Mouse (Mus musculus) G1E (cell line): ENCODE data around the gene Slc44a4. TPM values are rescaled to one million over a fixed set of nuclear protein-coding genes. Genes with fewer than 3 reads are reported as not detected.
"Not testable (repeated sequence)": the region's sequence is repeated elsewhere in the genome, so short reads cannot be mapped to it uniquely, and the experiment has no call there.

Experiments used
- ATAC-seq: 2 replicates; pipeline ENCODE4 v1.8.0; 2016; ENCODE audit warnings: mild to moderate bottlenecking; ENCODE audit not compliant: insufficient number of reproducible peaks, poor library complexity, low FRiP score, severe bottlenecking; ENCODE audit errors: extremely low read depth
- DNase-seq: peaks from one replicate; pipeline ENCODE4 v3.0.0; 2012; ENCODE audit warnings: low spot score
- H3K27me3 ChIP-seq: 2 replicates; pipeline ENCODE4 v1.6.1; 2012; ENCODE audit warnings: mild to moderate bottlenecking, low read length, inconsistent platforms; ENCODE audit not compliant: insufficient read depth
- H3K36me3 ChIP-seq: replicated peaks from 2 replicates; pipeline ENCODE3; 2012; ENCODE audit warnings: mild to moderate bottlenecking, inconsistent platforms
- H3K4me1 ChIP-seq: 2 replicates; pipeline ENCODE4 v1.6.1; 2012; ENCODE audit warnings: low read depth, low read length, inconsistent platforms, mixed read lengths; ENCODE audit not compliant: insufficient read depth
- H3K4me3 ChIP-seq: 2 replicates; pipeline ENCODE4 v1.5.1; 2012; ENCODE audit warnings: low read depth, mild to moderate bottlenecking, inconsistent platforms, low read length, moderate library complexity, mixed read lengths
- H3K9me3 ChIP-seq: replicated peaks from 2 replicates; pipeline ENCODE4 v1.6.1; 2012; ENCODE audit warnings: inconsistent platforms
- CTCF ChIP-seq: IDR thresholded peaks from 2 replicates; pipeline ENCODE4 v1.5.1; 2012; ENCODE audit warnings: low read depth, low read length, inconsistent platforms, mixed read lengths
- GATA1 ChIP-seq: IDR thresholded peaks from 2 replicates; pipeline ENCODE4 v1.6.1; 2012; ENCODE audit warnings: borderline replicate concordance, low read length, inconsistent platforms, mixed read lengths
- GATA2 ChIP-seq: IDR thresholded peaks from 2 replicates; pipeline ENCODE4 v1.6.1; 2012; ENCODE audit warnings: low read depth, low read length, inconsistent platforms, borderline replicate concordance
- POLR2AphosphoS5 ChIP-seq: IDR thresholded peaks from 2 replicates; pipeline ENCODE4 v1.6.1; 2012; ENCODE audit warnings: low read depth, low read length, inconsistent platforms; ENCODE audit not compliant: insufficient replicate concordance
- TAL1 ChIP-seq: conservative IDR thresholded peaks from 2 replicates; pipeline ENCODE4 v1.6.1; 2012; ENCODE audit warnings: low read depth, low read length, inconsistent platforms, mixed read lengths
- polyA plus RNA-seq: library from polyadenylated mRNA; stranded (reverse); fragments of >175 nt; gene quantifications from 2 replicates; pipeline ENCODE4 v1.2.3, GENCODE M21; 2012
- total RNA-seq, 2 experiments: library from RNA; stranded (forward) in 1 of 2; stranded (reverse) in 1 of 2; fragments of 200-1000 nt in 1 of 2; fragments of >200 nt in 1 of 2; fragmentation: Nextera tagmentation in 1 of 2; gene quantifications; 2 replicates each; pipeline ENCODE4 v1.2.3; 2014 to 2017

Gene Slc44a4
- total and polyA plus RNA-seq, 3 experiments, result not detected

DNA sequence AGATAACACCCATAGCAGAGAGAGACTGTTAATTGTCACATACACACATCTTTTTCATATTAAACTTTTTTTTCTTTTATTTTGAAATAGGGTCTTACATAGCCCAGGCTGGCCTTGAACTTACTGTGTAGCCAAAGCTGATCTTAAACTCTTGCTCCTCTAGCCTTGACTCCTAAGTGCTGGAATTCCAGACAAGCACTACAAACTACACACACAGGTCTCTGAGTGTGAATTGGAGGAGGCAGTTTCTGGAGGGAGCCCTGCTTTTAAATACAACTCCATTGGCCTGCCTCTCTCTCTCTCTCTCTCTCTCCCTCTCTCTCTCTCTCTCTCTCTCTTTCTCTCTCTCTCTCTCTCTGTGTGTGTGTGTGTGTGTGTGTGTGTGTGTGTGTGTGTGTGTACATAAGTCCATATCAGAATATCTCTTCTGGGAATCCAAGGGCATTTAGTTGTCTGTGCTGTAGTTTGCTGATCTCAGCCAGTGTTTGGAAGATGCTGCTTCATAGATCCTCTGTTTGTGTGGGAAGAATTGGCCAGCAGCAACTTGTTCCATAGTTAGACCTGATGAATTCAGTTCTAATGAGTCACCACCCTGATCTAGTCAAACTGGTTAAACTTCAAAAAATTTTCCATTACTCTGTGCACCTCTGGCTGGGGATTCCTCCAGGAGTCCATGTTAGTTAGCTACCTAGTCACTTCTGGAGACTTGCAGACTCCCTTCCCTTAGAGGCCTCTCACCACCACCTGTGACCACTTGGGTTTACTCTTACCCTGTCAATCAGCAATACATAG lies 46.6 kb downstream of the Slc44a4 start:
- DNase-seq (no peak), ATAC-seq (no peak)
- Histone ChIP-seq H3K9me3 (peaks cover 14% of the 10 kb centered on the region), H3K4me1 (peaks cover 30% of the 10 kb centered on the region), H3K4me3 (no peak overlapping the region), H3K36me3 (no peaks in the 10 kb centered on the region), H3K27me3 (peaks cover 16% of the 10 kb centered on the region)
- TF ChIP-seq POLR2AphosphoS5, result no peak

DNA sequence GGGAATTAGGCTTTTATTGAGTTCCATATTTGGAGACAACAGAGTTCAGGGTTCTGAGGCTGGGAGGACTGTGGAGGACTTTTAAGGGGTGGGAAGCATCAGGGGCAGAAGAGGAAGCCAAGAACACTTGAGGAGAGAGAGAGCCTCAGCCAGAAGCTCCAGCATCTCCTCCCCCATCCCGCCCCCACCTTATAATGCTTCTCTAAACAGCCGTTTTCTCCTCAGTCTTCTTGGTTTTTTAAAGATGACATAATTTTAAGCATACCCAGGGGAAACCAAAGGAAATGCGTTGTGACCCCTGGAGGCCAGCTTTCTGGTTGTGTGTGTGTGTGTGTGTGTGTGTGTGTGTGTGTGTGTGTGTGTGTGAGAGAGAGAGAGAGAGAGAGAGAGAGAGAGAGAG lies 47.9 kb downstream of the Slc44a4 start:
- H3K27me3 ChIP-seq, result peaks cover 18% of the 10 kb centered on the region
- H3K4me3 ChIP-seq, result no peak overlapping the region
- DNase-seq, result no peak
- no peak for ATAC-seq
- TF ChIP-seq TAL1 (no peak), GATA1 (no peak), POLR2AphosphoS5 (no peak), GATA2 (no peak), CTCF (no peak)
- no peaks in the 10 kb centered on the region for H3K36me3 ChIP-seq
- peaks cover 14% of the 10 kb centered on the region for H3K9me3 ChIP-seq
- peaks cover 32% of the 10 kb centered on the region for H3K4me1 ChIP-seq

DNA sequence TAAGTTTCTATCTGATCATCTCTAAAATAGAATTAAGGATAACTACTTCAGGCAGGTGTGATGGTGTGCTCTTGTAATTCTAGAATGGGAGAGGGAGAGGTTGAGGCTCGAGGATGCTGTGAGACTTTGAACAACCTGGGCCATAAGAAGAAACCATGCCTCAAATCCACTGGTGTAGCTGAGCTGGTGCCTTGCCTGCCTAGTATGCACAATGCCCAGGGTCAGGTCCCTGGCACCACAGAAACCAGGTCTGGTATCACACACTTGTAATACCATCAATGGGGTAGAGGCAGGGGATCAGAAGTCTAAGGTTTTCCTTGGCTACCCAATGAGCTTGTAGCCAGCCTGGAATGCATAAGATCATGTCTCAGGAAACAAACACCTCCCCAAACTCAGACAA lies 48.6 kb downstream of the Slc44a4 start:
- DNase-seq (no peak), ATAC-seq (no peak)
- no peak for TF ChIP-seq POLR2AphosphoS5
- no peak for TF ChIP-seq GATA2
- TF ChIP-seq GATA1, result no peak
- no peak for TF ChIP-seq CTCF
- TF ChIP-seq TAL1, result no peak
- H3K9me3 ChIP-seq, result peaks cover 9% of the 10 kb centered on the region
- H3K27me3 ChIP-seq, result peaks cover 18% of the 10 kb centered on the region
- no peaks in the 10 kb centered on the region for H3K36me3 ChIP-seq
- H3K4me1 ChIP-seq, result peaks cover 32% of the 10 kb centered on the region
- no peak overlapping the region for H3K4me3 ChIP-seq

DNA sequence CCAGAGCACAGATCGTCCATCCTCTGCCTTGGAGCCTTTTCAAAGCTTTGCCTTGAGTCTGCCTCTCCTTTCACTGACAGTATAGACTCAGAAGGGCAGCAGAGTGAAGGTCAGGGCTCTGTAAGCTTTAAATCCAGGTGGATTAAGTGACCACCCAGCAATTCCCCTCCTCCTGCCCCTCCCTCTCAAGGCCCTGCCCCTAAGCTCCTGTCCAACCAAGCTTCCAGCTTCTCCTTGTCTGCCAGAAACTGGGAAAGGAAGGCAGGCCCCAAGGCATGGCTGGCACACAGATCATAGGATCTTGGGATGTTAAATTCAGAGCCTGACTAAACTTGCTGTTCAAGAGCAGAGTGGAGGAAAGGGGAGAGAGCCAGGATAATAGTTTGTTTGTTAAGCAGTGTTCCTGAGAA lies 50.4 kb downstream of the Slc44a4 start:
- Histone ChIP-seq H3K4me1 (peaks cover 33% of the 10 kb centered on the region), H3K27me3 (peaks cover 32% of the 10 kb centered on the region), H3K9me3 (no peaks in the 10 kb centered on the region), H3K4me3 (no peak overlapping the region), H3K36me3 (no peaks in the 10 kb centered on the region)
- no peak for DNase-seq
- no peak for ATAC-seq
- TF ChIP-seq POLR2AphosphoS5, result no peak
- no peak for TF ChIP-seq CTCF
- TF ChIP-seq GATA1, result no peak
- no peak for TF ChIP-seq GATA2
- TF ChIP-seq TAL1, result no peak

DNA sequence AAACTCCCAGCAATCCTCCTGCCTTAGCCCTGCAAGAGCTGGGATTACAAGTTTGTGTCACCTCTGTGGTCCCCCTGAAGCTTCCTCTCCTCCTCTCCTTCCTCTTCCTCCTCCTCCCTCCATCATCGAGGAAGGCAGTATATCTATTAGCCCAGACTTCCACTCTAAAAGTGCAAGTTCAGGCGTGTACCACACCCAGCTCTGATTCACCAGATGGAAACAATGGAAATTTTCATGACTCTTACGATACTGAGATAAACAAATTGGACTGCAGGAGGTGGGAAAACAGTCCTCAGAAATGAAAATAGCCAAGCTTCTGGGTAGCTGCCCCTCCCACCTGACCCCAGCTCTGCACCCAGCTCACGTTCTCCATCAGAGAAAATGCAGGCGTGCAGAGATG lies 51.4 kb downstream of the Slc44a4 start:
- Histone ChIP-seq H3K27me3 (peaks cover 32% of the 10 kb centered on the region), H3K9me3 (peaks cover 4% of the 10 kb centered on the region; the same call in 1 of the 2 replicates), H3K4me3 (no peak overlapping the region), H3K4me1 (peaks cover 26% of the 10 kb centered on the region), H3K36me3 (no peaks in the 10 kb centered on the region)
- DNase-seq, result no peak
- TF ChIP-seq GATA1 (no peak), TAL1 (no peak), POLR2AphosphoS5 (no peak), CTCF (no peak), GATA2 (no peak)
- no peak for ATAC-seq

DNA sequence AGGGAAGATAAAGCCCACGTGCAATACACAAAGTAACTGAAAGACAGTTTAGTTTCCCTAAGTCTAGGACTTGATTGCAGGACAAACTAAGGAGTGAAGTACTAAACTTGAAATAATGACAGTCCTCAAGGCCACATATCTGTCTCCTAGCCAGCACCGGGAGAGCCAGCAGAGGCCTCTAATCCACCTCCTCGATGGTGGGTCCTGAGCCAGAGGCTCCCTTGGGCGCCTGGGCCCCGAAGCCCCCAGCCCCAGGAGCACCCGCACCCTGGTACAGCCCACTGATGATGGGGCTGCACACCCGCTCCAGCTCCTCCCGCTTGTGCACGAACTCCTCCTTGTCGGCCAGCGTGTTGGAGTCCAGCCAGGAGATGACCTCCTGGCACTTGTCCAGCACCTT lies 55.6 kb downstream of the Slc44a4 start, which contains the start of gene Gm20481:
Gene Gm20481 (plus strand): TSS at position 91 of the 400 bp plus-strand sequence.
- not testable (repeated sequence) for DNase-seq, H3K4me3 ChIP-seq, H3K36me3 ChIP-seq, ATAC-seq
- Histone ChIP-seq H3K27me3 (peaks cover 18% of the 10 kb centered on the region), H3K4me1 (peaks cover 16% of the 10 kb centered on the region), H3K9me3 (peaks cover 16% of the 10 kb centered on the region)

DNA sequence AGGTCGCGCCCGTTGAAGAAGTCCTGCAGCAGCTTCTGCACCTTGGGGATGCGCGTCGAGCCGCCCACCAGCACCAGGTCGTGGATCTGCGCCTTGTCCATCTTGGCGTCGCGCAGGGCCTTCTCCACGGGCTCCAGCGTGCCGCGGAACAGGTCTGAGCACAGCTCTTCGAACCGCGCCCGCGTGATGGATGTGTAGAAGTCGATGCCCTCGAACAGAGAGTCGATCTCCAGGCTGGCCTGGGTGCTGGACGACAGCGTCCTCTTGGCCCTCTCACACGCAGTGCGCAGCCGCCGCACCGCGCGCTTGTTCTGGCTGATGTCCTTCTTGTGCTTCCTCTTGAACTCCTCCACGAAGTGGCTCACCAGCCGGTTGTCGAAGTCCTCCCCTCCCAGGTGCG lies 56.6 kb downstream of the Slc44a4 start:
- H3K4me1 ChIP-seq, H3K4me3 ChIP-seq, ATAC-seq, DNase-seq, H3K36me3 ChIP-seq: not testable (repeated sequence)
- Histone ChIP-seq H3K9me3 (peaks cover 16% of the 10 kb centered on the region), H3K27me3 (peaks cover 16% of the 10 kb centered on the region)

DNA sequence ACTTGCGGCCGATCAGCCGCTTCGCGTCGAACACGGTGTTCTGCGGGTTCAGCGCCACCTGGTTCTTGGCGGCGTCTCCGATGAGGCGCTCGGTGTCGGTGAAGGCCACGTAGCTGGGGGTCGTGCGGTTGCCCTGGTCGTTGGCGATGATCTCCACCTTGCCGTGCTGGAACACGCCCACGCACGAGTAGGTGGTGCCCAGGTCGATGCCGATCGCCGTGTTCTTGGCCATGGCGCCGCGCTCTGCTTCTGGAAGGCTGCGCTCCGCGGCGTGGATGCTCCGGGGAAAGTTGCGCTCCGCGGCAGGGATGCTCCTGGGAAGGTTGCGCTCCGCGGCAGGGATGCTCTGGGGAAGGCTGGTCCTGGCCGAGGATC lies 57.4 kb downstream of the Slc44a4 start:
- H3K36me3 ChIP-seq, H3K4me3 ChIP-seq, DNase-seq, ATAC-seq, H3K4me1 ChIP-seq: not testable (repeated sequence)
- H3K27me3 ChIP-seq, result peaks cover 14% of the 10 kb centered on the region
- peaks cover 16% of the 10 kb centered on the region for H3K9me3 ChIP-seq

DNA sequence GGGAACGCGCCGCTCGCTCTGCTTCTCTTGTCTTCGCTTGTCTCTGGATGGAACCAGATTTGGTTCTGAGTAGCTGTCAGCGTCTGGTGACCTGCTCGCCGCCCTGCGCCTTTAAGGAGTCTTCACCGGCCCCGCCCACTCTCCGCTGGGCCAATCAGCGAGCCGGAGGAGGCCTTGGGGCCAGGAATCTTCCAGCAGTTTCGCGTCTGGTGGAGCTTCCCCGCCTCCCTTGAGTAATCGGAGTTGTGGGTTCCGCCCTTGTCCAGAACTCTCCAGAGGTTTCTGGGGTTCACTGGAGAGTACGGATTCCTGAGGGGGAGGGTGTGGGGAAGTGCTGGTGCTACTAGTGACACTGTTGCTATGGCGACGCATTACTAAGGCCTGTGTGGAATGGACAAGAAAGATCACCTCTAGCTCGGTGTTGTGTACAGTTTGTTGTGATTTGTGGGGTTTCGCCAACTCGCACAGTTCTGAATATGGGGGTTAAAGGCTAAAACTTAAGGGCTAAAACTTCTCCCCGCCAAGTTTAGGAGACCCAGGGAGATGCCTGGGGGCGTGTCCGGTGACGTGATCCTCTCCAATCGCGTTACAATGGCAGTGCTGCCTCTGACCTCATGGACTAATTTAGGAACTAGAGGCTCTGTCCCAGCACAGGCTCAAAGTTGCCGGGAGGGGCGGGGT lies 57.9 kb downstream of the Slc44a4 start, which contains the start of the genes Hspa1a and Hspa1l:
Gene Hspa1a (minus strand): TSS at position 88 of the 681 bp plus-strand sequence.
Gene Hspa1l (plus strand): TSS at position 635 of the 681 bp plus-strand sequence.
- H3K4me3 ChIP-seq, DNase-seq, H3K4me1 ChIP-seq: not testable (repeated sequence)
- peak; percentile 49; the same call in 1 of the 2 replicates for ATAC-seq
- H3K27me3 ChIP-seq, result peaks cover 14% of the 10 kb centered on the region
- H3K9me3 ChIP-seq, result peaks cover 19% of the 10 kb centered on the region
- H3K36me3 ChIP-seq, result peaks cover 10% of the 10 kb centered on the region
